Mouse (Mus musculus) cerebellum, postnatal 25 days (tissue): ENCODE measurements at regions not wholly inside any gene's neighbourhood (a gene's known extent, or its start where the extent isn't known, plus 50 kb on each side); places are given as distances from the start of the nearest gene placed in this dataset.

Experiments used
- DNase-seq, 2 experiments: peaks; one replicate each; pipeline ENCODE4 v3.0.0; 2021; ENCODE audit warnings: mixed read lengths in 2 of 2

GRCm38 (mm10) chr7:70565034-70565433, 198.5 kb upstream of the Nr2f2 start:
- DNase-seq, result no peak

GRCm38 (mm10) chr7:70548936-70549450, 182.5 kb upstream of the Nr2f2 start:
- DNase-seq, result no peak

GRCm38 (mm10) chr7:70541881-70542665, 175.5 kb upstream of the Nr2f2 start:
- DNase-seq, result no peak

GRCm38 (mm10) chr7:70539121-70539642, 172.6 kb upstream of the Nr2f2 start:
- no peak for DNase-seq

GRCm38 (mm10) chr7:70536046-70536445, 169.5 kb upstream of the Nr2f2 start:
- DNase-seq, result no peak

- DNase-seq, result no peak
These were observed 167.0 kb upstream of the Nr2f2 start for GRCm38 (mm10) chr7:70533552-70533951.

GRCm38 (mm10) chr7:70527921-70528320, 161.4 kb upstream of the Nr2f2 start:
- no peak for DNase-seq

- DNase-seq, result no peak
These were observed 158.8 kb upstream of the Nr2f2 start for GRCm38 (mm10) chr7:70525372-70525771.

GRCm38 (mm10) chr7:70524744-70525143, 158.2 kb upstream of the Nr2f2 start:
- DNase-seq, result no peak

- DNase-seq, result no peak
These were observed 157.7 kb upstream of the Nr2f2 start for GRCm38 (mm10) chr7:70524251-70524650.

- DNase-seq, result no peak
These were observed 150.2 kb upstream of the Nr2f2 start for GRCm38 (mm10) chr7:70516741-70517140.

- DNase-seq, result no peak
These were observed 148.9 kb upstream of the Nr2f2 start for GRCm38 (mm10) chr7:70515341-70515851.

- no peak for DNase-seq
These were observed 148.1 kb upstream of the Nr2f2 start for GRCm38 (mm10) chr7:70514666-70515065.

GRCm38 (mm10) chr7:70512354-70512753, 145.8 kb upstream of the Nr2f2 start:
- no peak for DNase-seq

GRCm38 (mm10) chr7:70505671-70506181, 139.2 kb upstream of the Nr2f2 start:
- no peak for DNase-seq

GRCm38 (mm10) chr7:70501821-70502220, 135.3 kb upstream of the Nr2f2 start:
- no peak for DNase-seq

- no peak for DNase-seq
These were observed 130.1 kb upstream of the Nr2f2 start for GRCm38 (mm10) chr7:70496541-70497154.

GRCm38 (mm10) chr7:70484201-70484600, 117.7 kb upstream of the Nr2f2 start:
- no peak for DNase-seq

GRCm38 (mm10) chr7:70483536-70483935, 117.0 kb upstream of the Nr2f2 start:
- DNase-seq, result no peak

- no peak for DNase-seq
These were observed 115.3 kb upstream of the Nr2f2 start for GRCm38 (mm10) chr7:70481880-70482279.

- DNase-seq, result no peak
These were observed 106.3 kb upstream of the Nr2f2 start for GRCm38 (mm10) chr7:70472786-70473185.

GRCm38 (mm10) chr7:70470557-70470956, 104.0 kb upstream of the Nr2f2 start:
- no peak for DNase-seq

GRCm38 (mm10) chr7:70462131-70462530, 95.6 kb upstream of the Nr2f2 start:
- DNase-seq, result no peak

- no peak for DNase-seq
These were observed 88.0 kb upstream of the Nr2f2 start for GRCm38 (mm10) chr7:70454525-70454924.
